Mouse (Mus musculus): ENCODE measurements at regions not wholly inside any gene's neighbourhood (a gene's known extent, or its start where the extent isn't known, plus 50 kb on each side); places are given as distances from the start of the nearest gene placed in this dataset.

DNA sequence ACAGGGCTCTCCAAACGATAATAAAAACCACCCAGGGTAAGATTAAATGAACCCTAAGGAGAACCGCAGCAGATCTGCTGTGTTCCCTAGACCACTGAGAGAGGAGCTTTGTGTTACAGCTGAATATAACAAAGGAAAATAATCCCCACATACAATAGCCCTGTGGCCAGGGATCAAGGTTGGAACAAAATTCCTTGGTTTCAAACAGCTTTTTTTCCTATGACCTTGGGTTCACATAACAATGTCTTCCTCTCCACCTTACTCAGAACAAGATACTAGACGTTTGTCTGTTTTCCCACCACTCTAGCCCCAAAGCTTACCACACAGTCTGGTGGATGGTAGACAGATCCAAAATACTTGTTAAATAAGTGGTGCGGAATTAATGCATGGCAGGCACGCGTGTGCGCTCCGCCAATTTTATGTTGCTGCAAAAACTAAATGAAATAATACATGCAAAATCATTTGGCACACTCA, 281.0 kb downstream of the Galc start:
- TF ChIP-seq CTCF (IDR thresholded peaks at IDR 0.05; ENCODE audit: insufficient read depth, low read length) (no peak), POLR2A (IDR thresholded peaks at IDR 0.05; ENCODE audit: borderline replicate concordance, extremely low read depth, low read depth, low read length) (no peak)

Data from lung, adult 2 months (tissue).